Mouse (Mus musculus): ENCODE measurements around the gene Iqcf5. TPM values are rescaled to one million over a fixed set of nuclear protein-coding genes. Genes with fewer than 3 reads are reported as not detected.

Iqcf5 gene
- total RNA-seq (2023) = not detected

GRCm38 (mm10) chr9:106514273-106514672 is at the start of gene Iqcf5:
Iqcf5 (plus strand) TSS chr9:106514573.

GRCm38 (mm10) chr9:106465571-106466200 is 48.7 kb upstream of the Iqcf5 start, which contains the start of gene Gpr62:
Gpr62 (minus strand) TSS chr9:106465938.

GRCm38 (mm10) chr9:106475663-106476001 is 38.7 kb upstream of the Iqcf5 start, which contains the start of gene Rrp9:
Rrp9 (plus strand) TSS chr9:106475963.

GRCm38 (mm10) chr9:106476924-106477484 is 37.4 kb upstream of the Iqcf5 start, which contains the start of gene Parp3:
Parp3 (minus strand) TSS chr9:106476949.

GRCm38 (mm10) chr9:106499667-106500066 is 14.7 kb upstream of the Iqcf5 start, which contains the start of gene Iqcf1:
Iqcf1 (plus strand) TSS chr9:106499967.

GRCm38 (mm10) chr9:106561531-106561930 is 47.2 kb downstream of the Iqcf5 start, which contains the start of gene Iqcf3:
Iqcf3 (minus strand) TSS chr9:106561631.

Other genes with a start within 250 kb of the Iqcf5 start
- 3.0 TPM for gene Poc1a, start 233.5 kb upstream of the Iqcf5 start, total RNA-seq (2023)
- gene Dusp7, start 145.9 kb upstream of the Iqcf5 start, total RNA-seq (2023) = 28.0 TPM
- gene Rpl29, start 85.1 kb upstream of the Iqcf5 start, total RNA-seq (2023) = 867 TPM
- 12.5 TPM for gene Acy1, start 76.3 kb upstream of the Iqcf5 start, total RNA-seq (2023)
- gene Abhd14b, start 67.1 kb upstream of the Iqcf5 start, total RNA-seq (2023) = 2.5 TPM
- gene Abhd14a, start 66.9 kb upstream of the Iqcf5 start, total RNA-seq (2023) = 12.2 TPM
- gene Pcbp4, start 61.3 kb upstream of the Iqcf5 start, total RNA-seq (2023) = 5.0 TPM
- not detected for gene Gpr62, start 48.6 kb upstream of the Iqcf5 start, total RNA-seq (2023)
- 86.5 TPM for gene Rrp9, start 38.6 kb upstream of the Iqcf5 start, total RNA-seq (2023)
- 35.9 TPM for gene Parp3, start 37.6 kb upstream of the Iqcf5 start, total RNA-seq (2023)
- gene Iqcf1, start 14.6 kb upstream of the Iqcf5 start, total RNA-seq (2023) = not detected
- not detected for gene Iqcf3, start 47.1 kb downstream of the Iqcf5 start, total RNA-seq (2023)
- gene Iqcf4, start 56.4 kb downstream of the Iqcf5 start, total RNA-seq (2023) = not detected
- not detected for gene Iqcf6, start 112.0 kb downstream of the Iqcf5 start, total RNA-seq (2023)
- gene Grm2, start 141.5 kb downstream of the Iqcf5 start, total RNA-seq (2023) = not detected
- 59.8 TPM for gene Tex264, start 171.4 kb downstream of the Iqcf5 start, total RNA-seq (2023)

Measured in CD8-positive naive resting alpha-beta T cell, adult 57 days (primary cell).